Mouse (Mus musculus): ENCODE measurements around the gene Gm44511. TPM values are rescaled to one million over a fixed set of nuclear protein-coding genes. Genes with fewer than 3 reads are reported as not detected.
A peak's percentile ranks its signal among the peaks of the same experiment; 100 is the strongest.

Gene Gm44511
- polyA plus RNA-seq, 1 experiment from 2014 or later = not detected

DNA sequence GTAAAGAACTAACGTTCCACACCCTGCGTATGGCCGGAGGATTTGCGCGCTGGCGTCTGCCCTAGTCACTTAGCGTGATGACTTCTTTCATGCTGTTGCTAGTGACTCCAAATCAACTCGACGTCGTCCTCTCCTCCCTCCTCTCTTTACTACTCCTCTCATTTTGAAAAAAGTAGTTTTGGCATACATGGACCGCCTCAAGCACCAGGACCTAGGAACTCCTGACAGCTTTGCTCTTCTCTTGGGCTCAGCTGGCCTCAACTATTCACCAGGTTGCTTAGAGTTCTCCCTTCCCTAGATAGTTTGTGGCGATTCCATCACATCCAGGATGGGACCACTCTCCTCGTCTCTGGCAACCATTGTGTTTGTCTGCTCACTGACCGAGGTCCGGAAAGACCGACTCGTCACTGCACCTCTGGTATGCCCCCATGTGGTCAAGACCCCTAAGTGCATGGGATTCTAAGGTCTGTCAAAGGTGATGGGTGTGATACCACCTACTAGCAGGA lies 13.2 kb upstream of the Gm44511 start:
- no peaks in the 10 kb centered on the region for H3K27me3 ChIP-seq (ENCODE audit: control insufficient read depth, insufficient read depth, low read length)
- H3K4me1 ChIP-seq (ENCODE audit: control insufficient read depth, insufficient read depth, low read length) = 0 out of 2 replicates have a peak, but pooled peaks cover 2% of the 10 kb centered on the region
- ATAC-seq (replicated peaks; ENCODE audit: insufficient number of reproducible peaks, low FRiP score, low TSS enrichment, low read depth) = peak; percentile 21; the same call in 1 of the 2 replicates
- H3K4me2 ChIP-seq (ENCODE audit: low read depth, low read length) = peak overlapping the region; percentile 44
- no peaks in the 10 kb centered on the region for H3K36me3 ChIP-seq (replicated peaks; ENCODE audit: control insufficient read depth, insufficient read depth, low read depth, low read length)
- peak; percentile 90 for DNase-seq (ENCODE audit: low spot score)
- H3K9me3 ChIP-seq (replicated peaks; ENCODE audit: control insufficient read depth, low read length) = no peaks in the 10 kb centered on the region
- H3K27ac ChIP-seq (replicated peaks; ENCODE audit: low read depth, low read length) = peak overlapping the region; percentile 3; the same call in 1 of the 2 replicates
- WGBS = under 1% methylated on average over 17 of the region's 17 CpGs
- peak overlapping the region; percentile 66 for H3K4me3 ChIP-seq (ENCODE audit: low read depth, low read length)
- H3K9ac ChIP-seq (replicated peaks; ENCODE audit: low read length) = peak overlapping the region; percentile 53

- H3K4me2 ChIP-seq (ENCODE audit: low read depth, low read length) = peak overlapping the region; percentile 44
- H3K4me1 ChIP-seq (ENCODE audit: control insufficient read depth, insufficient read depth, low read length) = no peaks in the 10 kb centered on the region
- H3K9me3 ChIP-seq (replicated peaks; ENCODE audit: control insufficient read depth, low read length) = no peaks in the 10 kb centered on the region
- ATAC-seq (replicated peaks; ENCODE audit: insufficient number of reproducible peaks, low FRiP score, low TSS enrichment, low read depth) (peak; percentile 58), DNase-seq (ENCODE audit: low spot score) (peak; percentile 90)
- no peaks in the 10 kb centered on the region for H3K27me3 ChIP-seq (ENCODE audit: control insufficient read depth, insufficient read depth, low read length)
- WGBS = under 1% methylated on average over 49 of the region's 49 CpGs
- peak overlapping the region; percentile 90 for H3K9ac ChIP-seq (replicated peaks; ENCODE audit: low read length)
- no peaks in the 10 kb centered on the region for H3K36me3 ChIP-seq (replicated peaks; ENCODE audit: control insufficient read depth, insufficient read depth, low read depth, low read length)
- H3K27ac ChIP-seq (replicated peaks; ENCODE audit: low read depth, low read length) = peak overlapping the region; percentile 67; the same call in 1 of the 2 replicates
- H3K4me3 ChIP-seq (ENCODE audit: low read depth, low read length) = peak overlapping the region; percentile 66
Measured at GRCm38 (mm10) chr6:128838342-128839265, 12.5 kb upstream of the Gm44511 start.

- H3K9me3 ChIP-seq (replicated peaks; ENCODE audit: control insufficient read depth, low read length) = no peaks in the 10 kb centered on the region
- WGBS = 2% methylated on average over 14 of the region's 14 CpGs
- no peaks in the 10 kb centered on the region for H3K27me3 ChIP-seq (ENCODE audit: control insufficient read depth, insufficient read depth, low read length)
- peak overlapping the region; percentile 52; the same call in 1 of the 2 replicates for H3K27ac ChIP-seq (replicated peaks; ENCODE audit: low read depth, low read length)
- peak overlapping the region; percentile 34 for H3K4me2 ChIP-seq (ENCODE audit: low read depth, low read length)
- H3K4me1 ChIP-seq (ENCODE audit: control insufficient read depth, insufficient read depth, low read length) = no peaks in the 10 kb centered on the region
- H3K4me3 ChIP-seq (ENCODE audit: low read depth, low read length) = peak overlapping the region; percentile 66
- DNase-seq (ENCODE audit: low spot score) (peak; percentile 71), ATAC-seq (replicated peaks; ENCODE audit: insufficient number of reproducible peaks, low FRiP score, low TSS enrichment, low read depth) (peak; percentile 27; the same call in 1 of the 2 replicates)
- peak overlapping the region; percentile 90 for H3K9ac ChIP-seq (replicated peaks; ENCODE audit: low read length)
- H3K36me3 ChIP-seq (replicated peaks; ENCODE audit: control insufficient read depth, insufficient read depth, low read depth, low read length) = no peaks in the 10 kb centered on the region
Measured at GRCm38 (mm10) chr6:128837454-128838341, 11.6 kb upstream of the Gm44511 start.

GRCm38 (mm10) chr6:128836955-128837334 lies 10.8 kb upstream of the Gm44511 start:
- DNase-seq (ENCODE audit: low spot score) (no peak), ATAC-seq (replicated peaks; ENCODE audit: insufficient number of reproducible peaks, low FRiP score, low TSS enrichment, low read depth) (no peak)
- Histone ChIP-seq H3K9me3 (replicated peaks; ENCODE audit: control insufficient read depth, low read length) (no peaks in the 10 kb centered on the region), H3K36me3 (replicated peaks; ENCODE audit: control insufficient read depth, insufficient read depth, low read depth, low read length) (no peaks in the 10 kb centered on the region), H3K4me3 (ENCODE audit: low read depth, low read length) (no peak overlapping the region; the same call in 1 of the 2 replicates), H3K4me2 (ENCODE audit: low read depth, low read length) (no peak overlapping the region; the same call in 1 of the 2 replicates), H3K4me1 (ENCODE audit: control insufficient read depth, insufficient read depth, low read length) (no peaks in the 10 kb centered on the region), H3K9ac (replicated peaks; ENCODE audit: low read length) (no peak overlapping the region; the same call in 1 of the 2 replicates), H3K27me3 (ENCODE audit: control insufficient read depth, insufficient read depth, low read length) (no peaks in the 10 kb centered on the region), H3K27ac (replicated peaks; ENCODE audit: low read depth, low read length) (no peak overlapping the region)
- WGBS = 87% methylated on average over 6 of the region's 6 CpGs

- H3K4me3 ChIP-seq (ENCODE audit: low read depth, low read length) = no peak overlapping the region
- H3K9me3 ChIP-seq (replicated peaks; ENCODE audit: control insufficient read depth, low read length) = no peaks in the 10 kb centered on the region
- 84% methylated on average over 8 of the region's 8 CpGs for WGBS
- no peak for ATAC-seq (replicated peaks; ENCODE audit: insufficient number of reproducible peaks, low FRiP score, low TSS enrichment, low read depth)
- H3K4me1 ChIP-seq (ENCODE audit: control insufficient read depth, insufficient read depth, low read length) = no peaks in the 10 kb centered on the region
- H3K36me3 ChIP-seq (replicated peaks; ENCODE audit: control insufficient read depth, insufficient read depth, low read depth, low read length) = no peaks in the 10 kb centered on the region
- DNase-seq (ENCODE audit: low spot score) = no peak
- H3K4me2 ChIP-seq (ENCODE audit: low read depth, low read length) = no peak overlapping the region
- no peak overlapping the region for H3K9ac ChIP-seq (replicated peaks; ENCODE audit: low read length)
- no peaks in the 10 kb centered on the region for H3K27me3 ChIP-seq (ENCODE audit: control insufficient read depth, insufficient read depth, low read length)
- no peak overlapping the region for H3K27ac ChIP-seq (replicated peaks; ENCODE audit: low read depth, low read length)
Measured at GRCm38 (mm10) chr6:128836191-128836954, 10.3 kb upstream of the Gm44511 start.

DNA sequence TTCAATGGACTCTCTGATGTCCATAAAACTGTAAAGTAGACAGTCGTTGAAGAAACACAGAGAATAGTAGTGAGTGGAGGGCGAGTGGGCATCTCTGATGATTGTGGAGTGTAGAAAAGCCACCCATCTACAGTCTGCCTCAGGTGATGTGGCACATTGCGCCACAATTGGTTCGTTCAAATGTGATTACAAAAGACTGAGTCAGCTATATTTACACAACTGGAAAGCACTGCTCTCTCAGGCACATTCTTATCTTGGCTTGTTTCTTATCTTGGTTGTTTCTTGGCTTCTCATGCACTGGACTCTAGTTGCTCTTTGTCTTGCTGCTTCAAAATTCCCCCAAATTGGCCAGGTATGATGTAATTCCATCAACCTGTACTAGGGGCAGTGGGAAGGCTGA lies 9.5 kb upstream of the Gm44511 start:
- no peak for ATAC-seq (replicated peaks; ENCODE audit: insufficient number of reproducible peaks, low FRiP score, low TSS enrichment, low read depth)
- Histone ChIP-seq H3K27me3 (ENCODE audit: control insufficient read depth, insufficient read depth, low read length) (no peaks in the 10 kb centered on the region), H3K9me3 (replicated peaks; ENCODE audit: control insufficient read depth, low read length) (no peaks in the 10 kb centered on the region), H3K4me1 (ENCODE audit: control insufficient read depth, insufficient read depth, low read length) (no peaks in the 10 kb centered on the region), H3K27ac (replicated peaks; ENCODE audit: low read depth, low read length) (no peak overlapping the region), H3K9ac (replicated peaks; ENCODE audit: low read length) (no peak overlapping the region), H3K4me2 (ENCODE audit: low read depth, low read length) (no peak overlapping the region), H3K36me3 (replicated peaks; ENCODE audit: control insufficient read depth, insufficient read depth, low read depth, low read length) (no peaks in the 10 kb centered on the region), H3K4me3 (ENCODE audit: low read depth, low read length) (no peak overlapping the region)
- WGBS = 90% methylated on average over 4 of the region's 4 CpGs
- no peak for DNase-seq (ENCODE audit: low spot score)

DNA sequence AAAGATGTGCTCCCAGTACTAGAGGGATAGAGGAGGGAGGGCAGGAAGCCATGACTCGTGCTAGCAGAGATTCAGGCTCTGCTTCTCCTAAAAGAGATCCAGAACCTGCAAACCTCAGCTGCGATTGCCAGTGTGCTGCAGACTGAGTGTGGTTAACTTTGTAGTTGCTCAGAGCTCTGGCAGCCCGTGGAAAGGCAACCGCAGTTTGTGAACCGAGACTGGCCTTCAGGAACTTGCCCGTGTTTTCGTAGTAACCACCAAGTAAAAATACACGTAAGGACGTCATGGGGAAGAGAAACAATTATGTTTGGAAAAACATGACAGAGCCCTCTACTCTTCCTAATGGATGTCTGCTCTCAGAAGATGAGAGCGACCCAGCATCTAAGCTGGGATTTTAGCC lies 6.9 kb upstream of the Gm44511 start:
- no peak overlapping the region for H3K4me3 ChIP-seq (ENCODE audit: low read depth, low read length)
- ATAC-seq (replicated peaks; ENCODE audit: insufficient number of reproducible peaks, low FRiP score, low TSS enrichment, low read depth) (no peak), DNase-seq (ENCODE audit: low spot score) (no peak)
- no peaks in the 10 kb centered on the region for H3K9me3 ChIP-seq (replicated peaks; ENCODE audit: control insufficient read depth, low read length)
- no peaks in the 10 kb centered on the region for H3K27me3 ChIP-seq (ENCODE audit: control insufficient read depth, insufficient read depth, low read length)
- H3K4me1 ChIP-seq (ENCODE audit: control insufficient read depth, insufficient read depth, low read length) = no peaks in the 10 kb centered on the region
- no peak overlapping the region for H3K9ac ChIP-seq (replicated peaks; ENCODE audit: low read length)
- no peaks in the 10 kb centered on the region for H3K36me3 ChIP-seq (replicated peaks; ENCODE audit: control insufficient read depth, insufficient read depth, low read depth, low read length)
- H3K4me2 ChIP-seq (ENCODE audit: low read depth, low read length) = no peak overlapping the region
- WGBS = 79% methylated on average over 10 of the region's 10 CpGs
- H3K27ac ChIP-seq (replicated peaks; ENCODE audit: low read depth, low read length) = no peak overlapping the region
